Comparison of ENCODE assay signal across 16 mouse cellular contexts in the genomic region with DNA sequence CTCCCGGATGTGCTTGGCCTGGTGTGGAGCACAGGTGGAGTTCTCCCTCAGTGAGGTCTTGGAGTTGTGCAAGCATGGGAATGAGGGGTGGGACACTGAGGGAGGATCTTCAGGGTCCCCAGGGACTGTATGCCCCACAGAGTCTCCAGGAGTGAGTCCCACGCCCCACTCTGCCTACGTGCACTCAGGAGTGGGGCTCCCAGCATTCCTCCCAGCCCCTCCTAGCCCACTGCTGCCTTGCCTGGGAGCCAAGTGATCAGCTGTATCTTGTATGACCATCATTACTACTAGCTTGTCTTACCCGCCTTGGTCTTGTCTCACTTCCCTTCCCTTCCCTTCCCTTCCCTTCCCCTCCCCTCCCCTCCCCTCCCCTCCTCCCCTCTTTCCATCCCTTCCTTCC. TPM values are rescaled to one million over a fixed set of nuclear protein-coding genes. Genes with fewer than 3 reads are reported as not detected.
DNase-seq lines count a peak whose midpoint lies in the region; TF ChIP-seq lines count a peak whose summit lies in the region.
"Not testable (repeated sequence)": the region's sequence is repeated elsewhere in the genome, so short reads cannot be mapped to it uniquely, and the experiment has no call there.
"Had no signal": no experiment of that assay in that cellular context is flagged by ENCODE, and none has a peak within 500 bp of the region (broad histone marks: within the 10 kb centered on the region; RNA-seq: fewer than 3 reads in every experiment).

No protein-coding gene starts in this region.

- H3K79me2 ChIP-seq in MEL (ENCODE audit: control insufficient read depth, insufficient read depth, low read length, poor library complexity), result not testable (repeated sequence)

- H3K9ac ChIP-seq in MEL (ENCODE audit: control insufficient read depth, low read depth, low read length, poor library complexity, severe bottlenecking), result not testable (repeated sequence)

- H3K9me3 ChIP-seq in MEL (replicated peaks; ENCODE audit: insufficient read depth, low read length), result not testable (repeated sequence)

- TF ChIP-seq CTCF in MEL (IDR thresholded peaks at IDR 0.05 in 2 of 3, conservative IDR thresholded peaks at IDR 0.05 in 1 of 3; ENCODE audit: control insufficient read depth in 1 of 3, insufficient read depth in 1 of 3, low read depth in 2 of 3, low read length in 3 of 3, poor library complexity in 1 of 3, severe bottlenecking in 1 of 3), result not testable (repeated sequence)

- not testable (repeated sequence) for H3K4me1 ChIP-seq in MEL (ENCODE audit: control insufficient read depth in 1 of 2, insufficient read depth in 2 of 2, low read length in 2 of 2)

- not testable (repeated sequence) for TF ChIP-seq POLR2A in MEL (IDR thresholded peaks at IDR 0.05; ENCODE audit: control insufficient read depth in 1 of 2, insufficient read depth in 1 of 2, low read depth in 1 of 2, low read length in 2 of 2, poor library complexity in 1 of 2)

- TF ChIP-seq RAD21 in MEL (IDR thresholded peaks at IDR 0.05; ENCODE audit: low read depth, low read length), result not testable (repeated sequence)

- intact Hi-C loops in heart, postnatal 25 days (cut with DNase I), result not testable (repeated sequence)

- H3K4me3 ChIP-seq in MEL (ENCODE audit: control insufficient read depth in 1 of 2, insufficient read depth in 1 of 2, low read depth in 2 of 2, low read length in 2 of 2), result not testable (repeated sequence)

- not testable (repeated sequence) for H3K36me3 ChIP-seq in MEL (ENCODE audit: control insufficient read depth in 1 of 2, insufficient read depth in 2 of 2, low read length in 2 of 2)

- not testable (repeated sequence) for TF ChIP-seq EP300 in MEL (IDR thresholded peaks at IDR 0.05; ENCODE audit: low read depth in 1 of 2, low read length in 2 of 2)

- peak; percentile 10 for DNase-seq in MEL (ENCODE audit: low read depth, low spot score)
- DNase-seq in adrenal gland, postnatal 4 days (ENCODE audit: low spot score in 2 of 2), result peak; percentile 72 to 77
- peak; percentile 73 to 76 for DNase-seq in frontal cortex, postnatal 10 days (ENCODE audit: low spot score in 2 of 2)
- peak; percentile 59 for DNase-seq in heart, postnatal 25 days (ENCODE audit: low spot score)
- DNase-seq in layer of hippocampus, postnatal 10 days (ENCODE audit: low spot score in 2 of 2), result peak; percentile 62 to 64
- peak; percentile 67 for DNase-seq in lung, postnatal 10 days
- peak; percentile 36 to 63 for DNase-seq in spleen, postnatal 14 days (ENCODE audit: low spot score in 2 of 2)
- DNase-seq in thymus, postnatal 4 days, result peak; percentile 57

- H3K27me3 ChIP-seq in MEL (ENCODE audit: control insufficient read depth in 1 of 2, insufficient read depth in 2 of 2, low read length in 2 of 2), result not testable (repeated sequence)

- H3K27ac ChIP-seq in MEL (ENCODE audit: control insufficient read depth, low read depth, low read length), result not testable (repeated sequence)

RNA-seq across cellular contexts. Expression of a gene that starts 30.7 kb away (rescaled TPM):
- not detected in 2 replicates for total RNA-seq in MEL (2012; rRNA removed)
- not detected for polyA plus RNA-seq in MEL (2012; ENCODE audit: insufficient read depth in 1 of 2, insufficient read length in 2 of 2, low read depth in 1 of 2, low replicate concordance in 2 of 2, missing spikeins in 1 of 2)
- under 1 TPM in 1 of 2 experiments, not detected in 1; 0.20 TPM for total RNA-seq in adrenal gland, postnatal 4 days (2021)
- under 1 TPM; 0.13 to 0.25 TPM for total RNA-seq in heart, postnatal 25 days (2021)
- total RNA-seq in layer of hippocampus, postnatal 10 days (2021), result not detected
- polyA plus RNA-seq: activated CD4-positive, CD25-positive, alpha-beta regulatory T cell, adult 4 months; embryonic facial prominence, embryonic 14.5 days; forebrain, embryonic 15.5 days; hindbrain, embryonic 13.5 days; kidney, adult 2 months; liver, embryonic 13.5 days; myocyte; stomach, embryonic 15.5 days had no signal

Comparison
In these comparisons a context has a peak if more than half of its experiments do, and no peak if none do; other contexts are left out.
1. DNase-seq: peak in every context shown above with its lines; median percentile 74 in adrenal gland, postnatal 4 days; 74 in frontal cortex, postnatal 10 days; 67 in lung, postnatal 10 days; 63 in layer of hippocampus, postnatal 10 days; 59 in heart, postnatal 25 days; 57 in thymus, postnatal 4 days; 50 in spleen, postnatal 14 days; 10 in MEL.